Mouse (Mus musculus) lung, adult 2 months (tissue): ENCODE data around the gene Gm20388.

Experiments used
- CTCF ChIP-seq: fragments of 200-500 bp; IDR thresholded peaks from 2 replicates; pipeline ENCODE4 v1.5.1; 2011; ENCODE audit warnings: mild to moderate bottlenecking, low read length, control low read depth; ENCODE audit not compliant: insufficient read depth
- POLR2A ChIP-seq: fragments of 200-500 bp; IDR thresholded peaks from 2 replicates; pipeline ENCODE4 v1.6.1; 2011; ENCODE audit warnings: low read depth, mild to moderate bottlenecking, control low read depth, low read length, borderline replicate concordance; ENCODE audit errors: extremely low read depth

- TF ChIP-seq POLR2A (no peak), CTCF (no peak)
Observed at GRCm38 (mm10) chr8:123759933-123760332, 3849.3 kb downstream of the Gm20388 start.
